Mouse (Mus musculus) monocyte, adult 59 days (primary cell): ENCODE measurements around the gene Grm7. TPM values are rescaled to one million over a fixed set of nuclear protein-coding genes. Genes with fewer than 3 reads are reported as not detected.

Experiments used
- total RNA-seq, 2 experiments: library from RNA; stranded (reverse); gene quantifications; one replicate each; pipeline ENCODE4 v1.2.4; 2023

The Grm7 gene
- total RNA-seq, result not detected

DNA sequence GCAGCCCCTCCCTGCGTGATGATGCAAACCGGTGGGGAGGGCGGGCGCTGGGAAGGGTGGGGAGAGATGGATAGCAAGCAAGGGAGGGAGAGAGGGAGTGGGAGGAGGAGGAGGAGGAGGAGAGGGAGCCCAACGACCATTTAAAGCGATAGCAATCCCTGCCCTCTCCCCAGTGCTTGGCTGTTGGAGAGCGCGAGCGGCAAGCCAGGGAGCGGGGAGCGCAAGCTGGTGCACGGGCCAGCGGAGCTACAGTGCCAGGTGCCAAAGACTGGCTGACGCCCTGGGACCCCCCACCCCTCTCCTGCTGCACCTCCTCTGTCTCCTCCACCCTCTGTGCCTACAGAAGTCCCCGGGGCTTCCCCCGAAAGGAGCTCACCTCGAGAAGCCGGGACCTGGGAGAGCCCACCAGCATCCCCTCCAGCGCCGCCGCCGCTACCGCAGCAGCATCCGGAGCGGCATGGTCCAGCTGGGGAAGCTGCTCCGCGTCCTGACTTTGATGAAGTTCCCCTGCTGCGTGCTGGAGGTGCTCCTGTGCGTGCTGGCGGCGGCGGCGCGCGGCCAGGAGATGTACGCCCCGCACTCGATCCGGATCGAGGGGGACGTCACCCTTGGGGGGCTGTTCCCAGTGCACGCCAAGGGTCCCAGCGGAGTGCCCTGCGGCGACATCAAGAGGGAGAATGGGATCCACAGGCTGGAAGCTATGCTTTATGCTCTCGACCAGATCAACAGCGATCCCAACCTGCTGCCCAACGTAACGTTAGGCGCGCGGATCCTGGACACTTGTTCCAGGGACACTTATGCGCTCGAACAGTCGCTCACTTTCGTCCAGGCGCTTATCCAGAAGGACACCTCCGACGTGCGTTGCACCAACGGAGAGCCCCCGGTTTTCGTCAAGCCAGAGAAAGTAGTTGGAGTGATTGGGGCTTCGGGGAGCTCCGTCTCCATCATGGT lies at the start of gene Grm7:
TSS of gene Grm7 (plus strand) at position 171 of the 951 bp plus-strand sequence.

